Mouse (Mus musculus) lung, adult 2 months (tissue): Measurements from ENCODE around the gene Elane.

ENCODE experiments used
- CTCF ChIP-seq: fragments of 200-500 bp; IDR thresholded peaks from 2 replicates; pipeline ENCODE4 v1.5.1; 2011; ENCODE audit warnings: mild to moderate bottlenecking, low read length, control low read depth; ENCODE audit not compliant: insufficient read depth
- POLR2A ChIP-seq: fragments of 200-500 bp; IDR thresholded peaks from 2 replicates; pipeline ENCODE4 v1.6.1; 2011; ENCODE audit warnings: low read depth, mild to moderate bottlenecking, control low read depth, low read length, borderline replicate concordance; ENCODE audit errors: extremely low read depth

GRCm38 (mm10) chr10:79879527-79879926 is 6.5 kb upstream of the Elane start:
- TF ChIP-seq CTCF (no peak), POLR2A (no peak)
